Mouse (Mus musculus): Measurements from ENCODE around the gene Tspan10. TPM values are rescaled to one million over a fixed set of nuclear protein-coding genes. Genes with fewer than 3 reads are reported as not detected.

Gene Tspan10
- total and polyA plus RNA-seq, 3 experiments = 0.29 to 0.65 TPM; not detected in 1

DNA sequence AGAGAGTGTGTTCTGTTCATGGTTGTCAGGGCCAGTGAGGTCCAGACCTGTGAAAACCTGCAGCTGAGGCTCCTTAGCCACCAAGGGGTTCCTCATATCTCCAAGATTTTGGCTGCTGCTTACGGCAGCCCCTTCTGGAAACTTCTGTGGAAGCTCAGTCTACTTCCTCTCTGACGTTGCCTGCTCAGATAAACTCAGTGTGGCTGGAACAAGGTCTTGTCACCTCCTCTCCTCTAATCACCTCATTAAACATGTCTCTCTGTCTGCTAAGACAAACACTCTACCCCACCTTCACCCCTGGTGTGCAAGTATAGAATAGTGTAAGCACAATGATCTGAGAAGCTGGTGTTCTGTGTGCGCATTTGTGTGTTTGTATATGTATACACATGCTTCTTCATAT is 3.0 kb downstream of the Tspan10 start:
- no peak overlapping the region for H3K4me3 ChIP-seq (ENCODE audit: control insufficient read depth in 1 of 2, insufficient read depth in 1 of 2, low read depth in 2 of 2, low read length in 2 of 2)
- DNase-seq (ENCODE audit: low read depth, low spot score) = peak; percentile 86
- TF ChIP-seq SMC3 (IDR thresholded peaks at IDR 0.05; ENCODE audit: low read depth, low read length) = no peak
- TF ChIP-seq GATA1 (IDR thresholded peaks at IDR 0.05; ENCODE audit: low read depth, low read length) = peak; percentile 81
- 0 out of 2 replicates have a peak, but pooled peaks have one; percentile 15 for TF ChIP-seq TBP (IDR thresholded peaks at IDR 0.05; ENCODE audit: low read depth, low read length)
- peak; percentile 54 for TF ChIP-seq RCOR1 (IDR thresholded peaks at IDR 0.05; ENCODE audit: low read depth, low read length)
- 0 out of 2 replicates have a peak, but pooled peaks have one; percentile 40 for TF ChIP-seq ETS1 (IDR thresholded peaks at IDR 0.05; ENCODE audit: low read depth, low read length)
- peak; percentile 66; the same call in 1 of the 2 replicates for TF ChIP-seq MXI1 (IDR thresholded peaks at IDR 0.05; ENCODE audit: low read depth, low read length)
- no peak; the same call in 1 of the 2 replicates for TF ChIP-seq TAL1 (IDR thresholded peaks at IDR 0.05; ENCODE audit: low read length)
- TF ChIP-seq NELFE (IDR thresholded peaks at IDR 0.05; ENCODE audit: low read depth, low read length) = no peak
- peak; percentile 41; the same call in 1 of the 2 replicates for TF ChIP-seq ZNF384 (IDR thresholded peaks at IDR 0.05; ENCODE audit: low read depth, low read length)
- TF ChIP-seq EP300 (IDR thresholded peaks at IDR 0.05; ENCODE audit: low read depth in 1 of 2, low read length in 2 of 2) = peak; percentile 26 to 59; a peak in 3 of 4 replicates
- H3K9ac ChIP-seq (ENCODE audit: control insufficient read depth, low read depth, low read length, poor library complexity, severe bottlenecking) = no peak overlapping the region
- no peaks in the 10 kb centered on the region for H3K79me2 ChIP-seq (ENCODE audit: control insufficient read depth, insufficient read depth, low read length, poor library complexity)
- no peaks in the 10 kb centered on the region for H3K27me3 ChIP-seq (ENCODE audit: control insufficient read depth in 1 of 2, insufficient read depth in 2 of 2, low read length in 2 of 2)
- H3K27ac ChIP-seq (ENCODE audit: control insufficient read depth, low read depth, low read length) = no peak overlapping the region
- H3K9me3 ChIP-seq (replicated peaks; ENCODE audit: insufficient read depth, low read length) = no peaks in the 10 kb centered on the region
- peaks cover 0 to 18% of the 10 kb centered on the region in 2 experiments; a peak in 2 of 4 replicates for H3K36me3 ChIP-seq (ENCODE audit: control insufficient read depth in 1 of 2, insufficient read depth in 2 of 2, low read length in 2 of 2)
- H3K4me1 ChIP-seq (ENCODE audit: control insufficient read depth in 1 of 2, insufficient read depth in 2 of 2, low read length in 2 of 2) = peaks cover 21 to 32% of the 10 kb centered on the region in 2 experiments

DNA sequence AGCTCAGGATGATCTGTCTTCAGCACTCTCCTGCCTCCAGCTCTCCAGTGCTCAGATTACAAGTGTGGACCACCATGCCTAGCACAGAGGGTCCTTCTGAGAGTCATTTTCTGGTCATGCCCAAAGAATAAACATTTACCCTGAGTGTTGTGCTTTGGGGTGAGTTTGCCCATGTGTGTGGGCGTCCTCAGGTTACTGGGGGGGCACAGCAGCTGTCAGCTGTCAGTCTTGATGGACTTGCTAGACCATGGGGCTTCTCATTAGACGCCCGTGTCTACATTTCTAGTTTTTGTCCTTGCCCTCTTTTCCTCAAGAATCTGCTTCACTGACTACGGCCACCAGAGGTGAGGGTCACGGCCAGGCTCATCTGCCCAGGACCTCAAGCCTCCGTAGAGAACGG is 4.7 kb downstream of the Tspan10 start:
- Histone ChIP-seq H3K4me1 (ENCODE audit: control insufficient read depth in 1 of 2, insufficient read depth in 2 of 2, low read length in 2 of 2) (peaks cover 25 to 38% of the 10 kb centered on the region in 2 experiments), H3K9me3 (replicated peaks; ENCODE audit: insufficient read depth, low read length) (no peaks in the 10 kb centered on the region), H3K9ac (ENCODE audit: control insufficient read depth, low read depth, low read length, poor library complexity, severe bottlenecking) (no peak overlapping the region), H3K36me3 (ENCODE audit: control insufficient read depth in 1 of 2, insufficient read depth in 2 of 2, low read length in 2 of 2) (peaks cover 0 to 21% of the 10 kb centered on the region in 2 experiments; a peak in 2 of 4 replicates), H3K79me2 (ENCODE audit: control insufficient read depth, insufficient read depth, low read length, poor library complexity) (no peaks in the 10 kb centered on the region), H3K4me3 (ENCODE audit: control insufficient read depth in 1 of 2, insufficient read depth in 1 of 2, low read depth in 2 of 2, low read length in 2 of 2) (no peak overlapping the region), H3K27ac (ENCODE audit: control insufficient read depth, low read depth, low read length) (no peak overlapping the region), H3K27me3 (ENCODE audit: control insufficient read depth in 1 of 2, insufficient read depth in 2 of 2, low read length in 2 of 2) (no peaks in the 10 kb centered on the region)
- DNase-seq (ENCODE audit: low read depth, low spot score) = no peak
- TF ChIP-seq SIN3A (IDR thresholded peaks at IDR 0.05; ENCODE audit: low read length) (no peak), POLR2AphosphoS5 (IDR thresholded peaks at IDR 0.05; ENCODE audit: borderline replicate concordance, low read depth, low read length) (no peak), ZMIZ1 (IDR thresholded peaks at IDR 0.05; ENCODE audit: low read depth, low read length) (no peak), BHLHE40 (IDR thresholded peaks at IDR 0.05; ENCODE audit: borderline replicate concordance, low read depth, low read length) (no peak), RCOR1 (IDR thresholded peaks at IDR 0.05; ENCODE audit: low read depth, low read length) (no peak), ZC3H11A (IDR thresholded peaks at IDR 0.05; ENCODE audit: low read depth, low read length) (no peak), USF1 (IDR thresholded peaks at IDR 0.05; ENCODE audit: low read depth, low read length) (no peak), CHD1 (IDR thresholded peaks at IDR 0.05; ENCODE audit: low read depth, low read length) (no peak), MYC (IDR thresholded peaks at IDR 0.05; ENCODE audit: low read depth, low read length) (no peak), GABPA (IDR thresholded peaks at IDR 0.05; ENCODE audit: low read depth, low read length) (no peak), POLR2AphosphoS2 (IDR thresholded peaks at IDR 0.05; ENCODE audit: low read length) (no peak), JUND (IDR thresholded peaks at IDR 0.05; ENCODE audit: low read depth, low read length) (no peak), GATA1 (IDR thresholded peaks at IDR 0.05; ENCODE audit: low read depth, low read length) (no peak), ZKSCAN1 (IDR thresholded peaks at IDR 0.05; ENCODE audit: low read depth, low read length) (no peak), MAFK (IDR thresholded peaks at IDR 0.05; ENCODE audit: borderline replicate concordance, low read depth, low read length) (no peak), MXI1 (IDR thresholded peaks at IDR 0.05; ENCODE audit: low read depth, low read length) (no peak), MEF2A (IDR thresholded peaks at IDR 0.05; ENCODE audit: extremely low read depth, insufficient replicate concordance, low read depth, low read length, poor library complexity, severe bottlenecking) (no peak), TBP (IDR thresholded peaks at IDR 0.05; ENCODE audit: low read depth, low read length) (no peak), ZNF384 (IDR thresholded peaks at IDR 0.05; ENCODE audit: low read depth, low read length) (no peak), RAD21 (IDR thresholded peaks at IDR 0.05; ENCODE audit: low read depth, low read length) (no peak)

Data from MEL (cell line).